Mouse (Mus musculus) limb, embryonic 12.5 days (tissue): ENCODE results near the gene AB124611. TPM values are rescaled to one million over a fixed set of nuclear protein-coding genes. Genes with fewer than 3 reads are reported as not detected.
"Not testable (repeated sequence)": the region's sequence is repeated elsewhere in the genome, so short reads cannot be mapped to it uniquely, and the experiment has no call there.

ENCODE experiments used
- ATAC-seq: fragments of 200-750 bp; cut with Nextera tagmentation; 2 replicates; pipeline ENCODE4 v1.8.0; 2017; ENCODE audit warnings: low read depth, moderate TSS enrichment; ENCODE audit not compliant: insufficient number of reproducible peaks, insufficient read depth, low FRiP score, low TSS enrichment
- H3K27ac ChIP-seq: fragments of 300-500 bp; sonication (generic); 2 replicates; pipeline ENCODE4 v1.5.1; 2016; ENCODE audit warnings: mild to moderate bottlenecking, moderate library complexity
- H3K27me3 ChIP-seq: fragments of 300-500 bp; sonication (generic); 2 replicates; pipeline ENCODE4 v1.6.1; 2016; ENCODE audit warnings: mild to moderate bottlenecking, moderate library complexity
- H3K36me3 ChIP-seq: fragments of 300-500 bp; sonication (generic); 2 replicates; pipeline ENCODE4 v1.6.1; 2016; ENCODE audit warnings: mild to moderate bottlenecking, moderate library complexity
- H3K4me1 ChIP-seq: fragments of 300-500 bp; sonication (generic); replicated peaks from 2 replicates; pipeline ENCODE4 v1.6.1; 2016
- H3K4me2 ChIP-seq: fragments of 300-500 bp; sonication (generic); 2 replicates; pipeline ENCODE4 v1.6.1; 2016; ENCODE audit warnings: mild to moderate bottlenecking, moderate library complexity
- H3K4me3 ChIP-seq: fragments of 300-500 bp; sonication (generic); replicated peaks from 2 replicates; pipeline ENCODE4 v1.5.1; 2016; ENCODE audit warnings: mild to moderate bottlenecking
- H3K9ac ChIP-seq: fragments of 300-500 bp; sonication (generic); replicated peaks from 2 replicates; pipeline ENCODE4 v1.6.1; 2016; ENCODE audit warnings: mild to moderate bottlenecking, moderate library complexity
- H3K9me3 ChIP-seq: fragments of 300-500 bp; sonication (generic); 2 replicates; pipeline ENCODE4 v1.6.1; 2016; ENCODE audit warnings: mild to moderate bottlenecking, moderate library complexity
- WGBS: fragments of 180-500 bp; shearing (Covaris S2); methylation state at CpG from one replicate; pipeline ENCODE4 v1.1.7; 2016; 5-methylcytosine and 5-hydroxymethylcytosine counted together
- polyA plus RNA-seq: library from polyadenylated mRNA; unstranded; fragments of >200 nt; fragmentation: Nextera tagmentation; extraction: Ambion mirVana; gene quantifications from 2 replicates; pipeline ENCODE4 v1.2.1, GENCODE M21; 2016

Gene AB124611
- 3.4 and 3.9 TPM in 2 replicates for polyA plus RNA-seq

GRCm38 (mm10) chr9:21525937-21526633 is at the start of gene AB124611:
AB124611 (plus strand) TSS chr9:21526176.
- no peak for ATAC-seq
- Histone ChIP-seq H3K36me3 (no peaks in the 10 kb centered on the region), H3K27me3 (no peaks in the 10 kb centered on the region), H3K9ac (no peak within 1 kb of the TSS), H3K4me3 (no peak within 1 kb of the TSS), H3K27ac (no peak within 1 kb of the TSS), H3K4me1 (no peaks in the 10 kb centered on the region), H3K4me2 (no peak within 1 kb of the TSS), H3K9me3 (no peaks in the 10 kb centered on the region)
- WGBS, result 64% methylated on average over 14 of the region's 14 CpGs

GRCm38 (mm10) chr9:21477707-21478106 is 48.3 kb upstream of the AB124611 start:
- WGBS, result 94% methylated on average over 6 of the region's 6 CpGs
- Histone ChIP-seq H3K4me2 (no peak overlapping the region), H3K36me3 (peaks cover 98% of the 10 kb centered on the region), H3K27ac (no peak overlapping the region), H3K9ac (no peak overlapping the region), H3K4me3 (no peak overlapping the region), H3K27me3 (no peaks in the 10 kb centered on the region), H3K9me3 (peaks cover 8% of the 10 kb centered on the region), H3K4me1 (no peaks in the 10 kb centered on the region)
- ATAC-seq, result no peak

GRCm38 (mm10) chr9:21484065-21484464 is 41.9 kb upstream of the AB124611 start:
- Histone ChIP-seq H3K36me3 (peaks cover 89% of the 10 kb centered on the region), H3K4me2 (no peak overlapping the region), H3K9ac (no peak overlapping the region), H3K4me3 (no peak overlapping the region), H3K4me1 (no peaks in the 10 kb centered on the region), H3K27ac (no peak overlapping the region), H3K9me3 (no peaks in the 10 kb centered on the region), H3K27me3 (no peaks in the 10 kb centered on the region)
- ATAC-seq, result no peak
- WGBS, result 86% methylated on average over 4 of the region's 4 CpGs

- H3K4me2 ChIP-seq, H3K27ac ChIP-seq, H3K4me3 ChIP-seq, ATAC-seq, H3K9ac ChIP-seq, H3K9me3 ChIP-seq, H3K27me3 ChIP-seq, H3K4me1 ChIP-seq: not testable (repeated sequence)
- WGBS, result 86% methylated on average over 1 of the region's 2 CpGs
- peaks cover 81% of the 10 kb centered on the region for H3K36me3 ChIP-seq
Observed at GRCm38 (mm10) chr9:21488246-21488645, 37.7 kb upstream of the AB124611 start.

GRCm38 (mm10) chr9:21490696-21491095 is 35.3 kb upstream of the AB124611 start:
- no peak for ATAC-seq
- no peak overlapping the region for H3K4me3 ChIP-seq
- no peak overlapping the region for H3K27ac ChIP-seq
- no peak overlapping the region for H3K9ac ChIP-seq
- no peak overlapping the region for H3K4me2 ChIP-seq
- no peaks in the 10 kb centered on the region for H3K27me3 ChIP-seq
- peaks cover 81% of the 10 kb centered on the region for H3K36me3 ChIP-seq
- H3K9me3 ChIP-seq, result no peaks in the 10 kb centered on the region
- H3K4me1 ChIP-seq, result peaks cover 20% of the 10 kb centered on the region
- 88% methylated on average over 9 of the region's 9 CpGs for WGBS

- no peaks in the 10 kb centered on the region for H3K9me3 ChIP-seq
- 0 out of 2 replicates have a peak overlapping the region, but pooled peaks have one; percentile 14 for H3K9ac ChIP-seq
- H3K4me3 ChIP-seq, result no peak overlapping the region
- H3K27ac ChIP-seq, result no peak overlapping the region
- WGBS, result 61% methylated on average over 2 of the region's 2 CpGs
- H3K36me3 ChIP-seq, result peaks cover 59% of the 10 kb centered on the region
- peaks cover 39% of the 10 kb centered on the region for H3K4me1 ChIP-seq
- H3K4me2 ChIP-seq, result no peak overlapping the region
- H3K27me3 ChIP-seq, result no peaks in the 10 kb centered on the region
- no peak for ATAC-seq
Observed at GRCm38 (mm10) chr9:21493907-21494306, 32.1 kb upstream of the AB124611 start.

- peaks cover 59% of the 10 kb centered on the region for H3K36me3 ChIP-seq
- peak overlapping the region; percentile 98 for H3K27ac ChIP-seq
- ATAC-seq, result no peak
- peak overlapping the region; percentile 38; the same call in 1 of the 2 replicates for H3K4me3 ChIP-seq
- no peak overlapping the region for H3K9ac ChIP-seq
- H3K9me3 ChIP-seq, result no peaks in the 10 kb centered on the region
- peak overlapping the region; percentile 61 for H3K4me2 ChIP-seq
- H3K4me1 ChIP-seq, result peaks cover 39% of the 10 kb centered on the region
- no peaks in the 10 kb centered on the region for H3K27me3 ChIP-seq
- 78% methylated on average over 9 of the region's 9 CpGs for WGBS
Observed at GRCm38 (mm10) chr9:21494726-21495125, 31.2 kb upstream of the AB124611 start.

GRCm38 (mm10) chr9:21496308-21497049 is 29.5 kb upstream of the AB124611 start:
- Histone ChIP-seq H3K27me3 (no peaks in the 10 kb centered on the region), H3K4me2 (peak overlapping the region; percentile 61), H3K4me1 (peaks cover 39% of the 10 kb centered on the region), H3K27ac (peak overlapping the region; percentile 98), H3K4me3 (peak overlapping the region; percentile 38), H3K9me3 (no peaks in the 10 kb centered on the region), H3K36me3 (peaks cover 55% of the 10 kb centered on the region), H3K9ac (peak overlapping the region; percentile 62)
- ATAC-seq, result peak; percentile 91
- WGBS, result 32% methylated on average over 19 of the region's 19 CpGs

GRCm38 (mm10) chr9:21497050-21497542 is 28.9 kb upstream of the AB124611 start:
- Histone ChIP-seq H3K9ac (no peak overlapping the region; the same call in none of the 2 replicates), H3K4me3 (0 out of 2 replicates have a peak overlapping the region, but pooled peaks have one; percentile 15), H3K4me1 (peaks cover 39% of the 10 kb centered on the region), H3K36me3 (peaks cover 52% of the 10 kb centered on the region), H3K4me2 (peak overlapping the region; percentile 61), H3K9me3 (no peaks in the 10 kb centered on the region), H3K27me3 (no peaks in the 10 kb centered on the region), H3K27ac (peak overlapping the region; percentile 98)
- no peak; the same call in 1 of the 2 replicates for ATAC-seq
- 68% methylated on average over 16 of the region's 16 CpGs for WGBS

- Histone ChIP-seq H3K9ac (no peak overlapping the region; the same call in 1 of the 2 replicates), H3K27me3 (no peaks in the 10 kb centered on the region), H3K36me3 (peaks cover 51% of the 10 kb centered on the region), H3K4me2 (peak overlapping the region; percentile 61), H3K9me3 (no peaks in the 10 kb centered on the region), H3K4me3 (0 out of 2 replicates have a peak overlapping the region, but pooled peaks have one; percentile 15), H3K27ac (peak overlapping the region; percentile 98), H3K4me1 (peaks cover 39% of the 10 kb centered on the region)
- 92% methylated on average over 2 of the region's 2 CpGs for WGBS
- no peak for ATAC-seq
Observed at GRCm38 (mm10) chr9:21497664-21498063, 28.3 kb upstream of the AB124611 start.

GRCm38 (mm10) chr9:21498284-21498902 is 27.6 kb upstream of the AB124611 start:
- Histone ChIP-seq H3K9me3 (no peaks in the 10 kb centered on the region), H3K4me3 (no peak overlapping the region), H3K27me3 (no peaks in the 10 kb centered on the region), H3K9ac (no peak overlapping the region), H3K36me3 (peaks cover 52% of the 10 kb centered on the region), H3K4me1 (peaks cover 38% of the 10 kb centered on the region), H3K27ac (no peak overlapping the region; the same call in 1 of the 2 replicates), H3K4me2 (no peak overlapping the region)
- no peak for ATAC-seq
- WGBS, result 90% methylated on average over 12 of the region's 12 CpGs
